Mouse (Mus musculus): Measurements from ENCODE around the gene Rpia. TPM values are rescaled to one million over a fixed set of nuclear protein-coding genes. Genes with fewer than 3 reads are reported as not detected.
"Not testable (repeated sequence)": the region's sequence is repeated elsewhere in the genome, so short reads cannot be mapped to it uniquely, and the experiment has no call there.

Gene Rpia
- total RNA-seq (2021) = 10 to 100 TPM; 10.9 to 13.5 TPM
- long read RNA-seq, experiment 1 = 0 reads
- long read RNA-seq, experiment 2, partial matches to known transcripts = 3 of 3 reads
- long read RNA-seq, experiment 2, other reads (novel, unspliced or antisense) = 0 of 3 reads

DNA sequence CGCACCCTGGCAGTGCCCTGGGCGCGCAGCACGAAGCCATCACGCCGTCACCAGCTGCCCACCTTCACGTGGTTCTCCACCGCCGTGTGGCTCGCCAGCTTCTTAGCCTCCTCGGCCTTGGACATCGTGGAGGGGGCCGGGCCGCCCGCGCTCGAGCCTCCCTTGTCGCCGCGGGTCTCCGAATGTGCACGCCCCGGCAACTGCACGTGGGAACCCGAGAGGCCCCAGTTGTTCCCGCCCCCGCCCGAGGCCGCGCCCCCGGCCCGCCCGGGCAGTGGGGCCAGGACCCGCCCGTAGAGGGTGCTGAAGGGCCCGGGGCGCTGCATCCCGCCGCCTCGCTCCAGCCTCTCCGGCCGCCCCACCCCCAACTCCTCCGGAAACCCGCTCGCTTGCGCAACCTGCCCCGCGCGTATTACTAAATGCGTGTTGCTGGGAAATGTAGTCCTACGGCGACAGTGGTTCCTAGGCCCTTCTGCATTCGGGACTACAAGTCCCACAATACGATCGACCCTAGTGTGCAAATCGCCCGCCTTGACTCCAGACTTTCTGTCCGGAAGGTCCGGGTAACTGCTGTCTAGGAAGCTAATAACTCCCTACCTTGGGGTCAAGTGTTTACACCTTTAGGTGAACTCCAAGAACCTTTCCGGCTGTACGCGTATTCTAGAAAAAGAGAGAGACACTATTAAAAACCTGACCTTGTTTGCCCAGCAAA, at the start of gene Rpia:
TSS of gene Rpia (minus strand) at position 409 of the 712 bp plus-strand sequence.
- DNase-seq (ENCODE audit: low spot score in 2 of 2) = peak; percentile 97 to 98
- intact Hi-C loops (cut with DNase I) = no loop called here

DNA sequence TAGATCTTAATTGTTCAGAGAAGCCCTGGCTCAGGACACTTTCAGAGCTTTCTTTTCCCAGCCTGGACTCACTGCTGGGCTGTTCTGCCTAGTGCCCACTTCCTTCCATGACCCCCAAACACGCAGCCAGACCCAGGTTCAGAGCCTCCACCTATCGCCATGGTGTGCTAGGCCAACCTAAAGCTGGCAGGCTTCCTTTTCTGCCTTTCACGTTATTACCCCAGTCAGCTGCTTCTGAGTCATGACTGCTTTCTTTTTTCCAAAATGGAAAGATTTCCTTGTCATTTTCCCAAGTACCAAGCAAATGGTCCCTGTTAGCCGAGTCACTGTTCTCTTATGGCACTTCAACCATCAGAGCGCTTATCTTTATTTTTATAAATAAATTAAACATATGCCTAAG, 48.2 kb upstream of the Rpia start:
- intact Hi-C loops (cut with DNase I) = no loop called here
- DNase-seq (ENCODE audit: low spot score in 2 of 2) = no peak

DNA sequence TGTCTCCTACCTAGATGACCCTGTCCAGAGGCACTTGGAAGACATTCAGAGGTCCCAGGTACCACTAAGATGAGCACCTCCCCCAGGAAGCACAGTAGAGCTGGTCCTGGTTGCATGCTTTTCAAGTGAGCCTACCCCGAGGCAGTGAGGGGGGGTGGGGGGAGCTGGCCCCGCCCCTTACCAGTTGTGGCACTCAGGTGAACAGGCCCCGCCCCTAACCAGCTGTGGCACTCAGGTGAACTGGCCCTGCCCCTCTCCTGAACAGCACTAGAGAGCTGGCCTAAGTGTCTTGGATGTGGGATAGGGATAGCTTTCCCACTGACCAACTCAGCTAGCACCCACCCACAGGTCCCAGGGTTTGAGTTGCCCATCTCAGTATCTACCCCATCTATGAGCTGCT, 46.5 kb upstream of the Rpia start:
- intact Hi-C loops (cut with DNase I) = no loop called here
- DNase-seq (ENCODE audit: low spot score in 2 of 2) = no peak

DNA sequence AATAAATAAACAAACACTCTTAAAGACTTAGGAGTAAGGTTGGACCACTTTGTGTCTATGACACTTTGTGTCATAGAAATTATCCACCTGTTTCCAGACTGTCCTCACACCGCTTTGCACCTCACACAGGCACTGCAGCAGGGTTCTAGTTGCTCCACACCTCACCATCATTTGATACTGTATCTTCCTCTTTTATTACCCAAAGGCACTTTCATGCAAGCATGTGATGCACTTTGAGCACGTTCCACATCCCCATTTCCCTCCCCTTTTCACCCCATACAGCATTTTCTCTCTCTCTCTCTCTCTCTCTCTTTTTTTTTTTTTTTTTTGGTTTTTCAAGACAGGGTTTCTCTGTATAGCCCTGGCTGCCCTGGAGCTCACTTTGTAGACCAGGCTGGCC, 45.3 kb upstream of the Rpia start:
- no peak for DNase-seq (ENCODE audit: low spot score in 2 of 2)
- intact Hi-C loops (cut with DNase I) = no loop called here

DNA sequence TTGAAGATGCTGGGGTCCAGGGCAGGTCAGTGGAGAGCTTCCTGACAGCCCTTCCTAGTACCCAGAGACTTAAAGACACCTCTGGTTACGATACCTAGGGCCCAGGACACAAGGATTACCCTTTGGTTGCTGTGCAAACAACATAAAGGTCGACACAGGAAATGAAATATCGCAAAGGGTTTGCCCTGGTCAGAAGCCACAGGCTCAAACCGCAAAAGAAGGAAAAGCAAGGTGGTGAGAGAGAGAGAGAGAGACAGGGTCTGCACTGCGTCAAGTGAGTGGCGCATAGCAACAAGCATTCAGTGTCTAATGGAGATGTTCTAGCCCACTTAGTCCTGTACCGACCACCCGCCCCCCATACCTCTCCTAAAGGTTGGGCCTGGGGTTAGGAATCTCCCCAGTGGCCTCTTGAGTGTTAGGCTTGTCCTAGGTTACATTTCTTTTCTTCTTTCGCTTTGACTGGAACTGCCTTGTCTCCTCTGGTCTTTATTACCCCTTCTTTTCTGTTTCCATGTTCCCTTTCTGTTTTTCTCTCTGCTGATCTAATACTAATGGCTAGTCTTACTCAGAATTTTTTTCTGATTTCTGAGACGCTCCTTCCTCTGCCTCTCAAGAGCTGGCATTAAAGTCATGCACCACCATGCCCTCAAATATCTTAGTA, 39.3 kb upstream of the Rpia start:
- no peak for DNase-seq (ENCODE audit: low spot score in 2 of 2)
- intact Hi-C loops (cut with DNase I) = no loop called here

DNA sequence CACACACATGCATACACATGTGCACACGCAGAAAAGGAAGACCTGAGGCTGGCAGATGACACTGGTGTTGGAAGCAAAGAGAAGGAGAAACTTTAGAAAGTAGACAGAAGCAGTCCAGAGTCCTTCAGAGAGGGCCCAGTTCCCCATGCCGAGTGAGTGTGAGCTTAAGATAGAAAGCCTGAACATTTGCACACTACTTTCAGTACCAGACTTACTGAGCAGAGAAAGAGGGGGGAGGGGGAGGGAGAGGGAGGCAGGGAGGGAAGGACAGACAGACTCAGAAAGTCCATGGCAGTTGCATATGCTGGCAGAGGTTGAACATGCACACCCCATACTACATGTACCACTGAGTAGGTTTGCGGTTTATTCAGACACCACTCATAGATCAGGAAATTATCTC, 38.5 kb upstream of the Rpia start:
- DNase-seq (ENCODE audit: low spot score in 2 of 2) = no peak
- intact Hi-C loops (cut with DNase I) = no loop called here

DNA sequence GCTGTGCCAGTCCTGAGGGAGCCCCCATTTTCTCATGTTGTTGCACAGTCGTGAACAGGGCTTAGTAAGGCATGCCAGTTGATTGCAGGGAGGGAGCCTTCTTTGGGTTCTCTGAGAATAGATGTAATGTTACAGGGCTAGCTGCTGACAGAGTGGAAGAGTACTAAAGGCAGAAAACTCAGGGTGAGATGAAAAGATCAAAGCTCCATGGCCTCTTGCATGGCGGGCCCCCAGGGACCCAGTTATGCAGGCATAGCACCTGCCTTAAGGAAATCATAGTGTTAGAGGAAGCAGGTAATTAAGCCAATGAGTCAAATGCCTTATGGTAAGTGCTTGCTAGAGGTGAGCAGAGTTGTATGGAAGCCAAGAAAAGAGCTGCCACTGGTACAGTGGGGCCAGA, 37.4 kb upstream of the Rpia start:
- no peak for DNase-seq (ENCODE audit: low spot score in 2 of 2)
- intact Hi-C loops (cut with DNase I) = no loop called here

DNA sequence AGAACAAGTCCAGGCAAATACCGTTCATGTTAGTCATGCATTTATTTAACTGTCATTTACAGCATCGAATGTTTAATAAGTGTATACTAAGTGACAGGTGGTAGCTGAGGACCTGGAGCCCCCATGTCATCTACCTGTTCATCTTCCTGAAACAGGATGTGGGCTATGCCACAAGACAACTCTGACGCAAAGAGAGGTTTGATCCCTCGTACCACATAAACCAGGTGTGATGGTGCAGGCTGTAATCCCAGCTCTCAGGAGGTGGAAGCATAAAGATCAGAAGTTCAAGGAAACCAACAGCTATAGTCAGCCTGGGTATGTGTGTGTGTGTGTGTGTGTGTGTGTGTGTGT, 32.9 kb upstream of the Rpia start:
- intact Hi-C loops (cut with DNase I) = no loop called here

DNA sequence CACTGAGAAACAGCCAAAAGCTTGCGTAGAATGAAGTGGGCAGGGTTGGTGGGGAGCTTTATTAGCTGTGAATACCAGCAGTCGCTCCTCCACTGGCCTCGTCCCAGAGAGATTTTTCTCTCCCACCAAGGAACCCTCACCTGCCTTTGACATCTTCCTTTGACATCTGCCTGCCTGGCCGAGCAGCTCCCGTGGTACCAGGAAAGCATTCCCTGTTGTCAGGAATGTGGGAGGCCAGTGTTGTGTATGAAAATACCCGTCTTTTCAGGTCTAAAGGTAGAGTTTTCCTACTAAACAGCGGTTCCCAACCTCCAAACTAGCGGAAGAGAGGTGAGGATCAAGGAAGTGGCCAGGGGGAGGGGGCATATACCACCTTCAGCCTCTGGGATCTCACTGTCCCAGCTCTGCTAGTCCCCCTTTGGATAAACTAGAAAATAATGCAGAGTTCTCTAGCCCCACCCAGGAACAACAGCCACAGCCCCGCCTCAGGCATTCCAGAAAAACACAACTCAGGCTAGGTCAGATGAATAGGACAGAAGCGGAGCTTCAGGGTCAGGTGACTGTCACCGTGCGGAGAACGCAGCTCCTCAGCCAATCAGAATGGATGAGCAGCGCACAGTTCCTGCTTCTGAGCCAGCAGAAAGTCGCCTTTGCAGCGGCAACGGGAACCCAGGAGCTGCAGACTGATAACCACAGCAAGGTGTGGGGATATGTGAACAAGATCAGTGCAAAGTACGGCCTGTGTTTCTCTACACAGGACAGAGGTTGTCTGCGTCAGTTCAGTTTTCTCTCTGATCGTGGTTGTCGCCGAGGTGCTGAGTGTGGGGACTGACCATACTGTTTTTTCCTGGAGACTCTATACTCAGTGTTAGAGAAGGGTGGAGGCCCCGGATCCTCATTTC, 32.3 kb upstream of the Rpia start:
- DNase-seq (ENCODE audit: low spot score in 2 of 2) = peak; percentile 63 to 70
- intact Hi-C loops (cut with DNase I) = no loop called here

More for the DNA sequence above, 32.9 kb upstream of the Rpia start:
- no peak for DNase-seq (ENCODE audit: low spot score in 2 of 2)

DNA sequence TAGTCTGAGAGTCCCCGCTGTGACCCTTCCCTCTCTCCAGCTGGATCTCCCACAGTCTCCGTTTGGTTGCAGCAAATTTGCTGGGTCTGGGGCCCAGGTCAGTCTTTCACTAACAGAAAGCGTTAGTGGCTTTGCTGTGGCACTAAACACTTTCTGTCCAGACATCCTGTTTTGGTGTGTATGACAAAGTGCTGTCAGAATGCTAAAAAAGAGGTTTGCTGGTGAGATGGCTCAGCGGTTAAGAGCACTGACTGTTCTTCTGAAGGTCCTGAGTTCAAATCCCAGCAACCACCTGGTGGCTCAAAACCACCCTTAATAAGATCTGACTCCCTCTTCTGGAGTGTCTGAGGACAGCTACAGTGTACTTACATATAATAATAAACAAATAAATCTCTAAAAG, 31.2 kb upstream of the Rpia start:
- intact Hi-C loops (cut with DNase I); DNase-seq (ENCODE audit: low spot score in 2 of 2): not testable (repeated sequence)

DNA sequence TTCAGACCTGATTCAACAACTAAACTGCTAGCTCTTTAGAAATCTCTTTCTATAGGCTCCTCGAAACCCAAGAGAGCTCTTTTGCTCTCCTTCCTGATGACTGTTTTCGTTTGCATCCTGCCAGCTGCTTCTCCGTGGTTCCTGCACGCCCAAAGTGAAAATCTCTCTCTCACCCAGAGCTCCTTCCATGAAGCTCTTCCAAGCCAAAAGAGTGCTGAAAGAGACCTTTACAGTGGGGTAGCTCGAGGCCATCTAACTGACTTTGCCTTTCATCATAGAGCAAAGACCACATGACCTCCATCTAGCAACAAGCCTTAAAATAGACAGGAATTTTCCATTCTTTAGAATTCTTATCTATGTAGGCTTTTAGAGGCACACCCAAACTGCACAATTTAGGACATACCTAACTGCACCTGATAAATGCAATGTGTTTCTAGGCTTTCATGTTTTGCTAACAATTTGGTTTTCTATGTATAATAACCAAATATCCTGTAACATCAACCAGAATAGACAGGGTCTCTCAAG, 30.4 kb upstream of the Rpia start:
- DNase-seq (ENCODE audit: low spot score in 2 of 2) = no peak
- intact Hi-C loops (cut with DNase I) = no loop called here

DNA sequence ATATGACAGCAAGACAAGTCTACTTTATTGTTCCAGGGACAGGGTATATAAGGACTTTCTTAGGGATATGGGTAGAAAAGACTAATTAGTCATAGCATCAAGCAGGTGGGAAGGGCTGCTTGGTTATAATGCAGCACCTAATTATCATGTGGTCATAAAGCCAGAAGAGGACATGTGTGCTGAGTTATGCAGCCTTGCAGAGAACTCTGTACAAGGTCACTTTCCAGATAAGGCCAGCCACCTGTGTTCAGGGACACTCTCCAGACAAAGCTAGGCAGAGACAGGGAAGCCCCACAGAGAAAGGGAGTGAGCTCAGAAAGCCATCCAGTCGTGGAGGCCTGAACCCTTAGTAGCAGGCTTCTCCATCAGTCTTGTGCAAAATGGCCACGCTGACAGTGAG, 29.5 kb upstream of the Rpia start:
- no peak for DNase-seq (ENCODE audit: low spot score in 2 of 2)
- intact Hi-C loops (cut with DNase I) = no loop called here

DNA sequence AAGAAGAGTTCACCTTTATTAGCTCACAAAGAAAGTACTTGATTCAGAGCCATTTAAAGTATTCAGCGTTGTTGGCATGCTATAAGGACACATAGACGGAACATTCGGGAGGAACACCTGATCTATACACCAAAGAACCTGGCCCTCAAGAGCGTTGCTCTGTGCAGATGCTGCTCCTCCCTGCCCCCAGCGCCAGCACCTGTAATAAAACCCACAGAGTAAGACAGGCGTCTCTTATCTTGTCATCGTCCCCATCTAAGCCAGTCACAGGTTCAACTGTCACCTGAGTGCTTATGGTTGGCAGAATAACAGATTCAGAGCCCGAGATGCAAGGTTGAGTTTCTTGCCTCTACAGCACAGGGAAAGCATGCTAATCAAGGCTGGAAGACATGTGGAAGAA, 23.4 kb upstream of the Rpia start:
- DNase-seq (ENCODE audit: low spot score in 2 of 2) = no peak
- intact Hi-C loops (cut with DNase I) = no loop called here

DNA sequence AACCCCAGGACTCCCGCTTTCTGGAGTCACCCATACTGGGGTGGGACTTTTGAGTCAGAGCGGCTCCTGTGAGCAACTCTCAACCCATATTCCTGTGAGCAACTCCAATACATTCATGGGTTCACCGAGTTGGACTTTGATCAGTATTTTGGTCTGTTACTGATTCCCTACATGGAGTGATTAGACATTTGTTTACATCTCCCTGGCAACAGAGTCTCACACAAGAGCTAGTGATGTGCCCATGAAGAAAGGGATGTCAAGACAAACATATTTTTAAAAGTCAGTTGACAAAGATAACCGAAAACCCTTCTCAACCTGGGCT, 22.6 kb upstream of the Rpia start:
- intact Hi-C loops (cut with DNase I) = no loop called here
- no peak for DNase-seq (ENCODE audit: low spot score in 2 of 2)

DNA sequence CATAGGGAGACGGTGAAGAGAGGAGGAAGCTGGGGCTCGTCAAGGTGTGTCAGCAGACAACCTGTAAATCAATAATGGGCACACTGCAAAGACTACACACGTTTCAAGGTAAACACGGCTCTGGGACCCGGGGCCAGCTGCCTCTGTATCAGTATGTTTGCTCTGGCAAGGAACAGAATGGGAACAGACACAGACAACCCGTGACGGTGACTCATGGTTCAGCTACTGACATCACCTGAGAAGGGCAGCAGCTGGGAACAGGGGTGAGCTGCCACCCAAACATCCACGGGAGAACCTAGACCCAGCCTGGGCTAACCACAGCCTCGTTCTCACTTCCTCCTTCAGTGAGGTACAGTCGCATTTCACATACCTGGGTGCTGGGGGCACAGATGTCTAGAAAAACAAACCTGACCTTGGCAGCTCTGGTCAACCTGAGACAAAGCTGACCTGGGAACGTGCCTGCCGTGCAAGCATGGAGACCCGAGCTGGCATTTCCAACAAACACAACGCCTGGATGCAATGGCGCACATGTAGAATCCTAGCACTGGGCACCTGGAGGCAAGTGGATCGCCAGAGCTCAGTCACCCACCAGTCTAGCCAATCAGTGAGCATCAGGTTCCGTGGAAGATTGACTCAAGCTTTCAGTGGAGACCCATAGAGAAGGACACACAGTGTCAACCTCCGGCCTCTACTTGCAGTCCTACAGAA, 22.0 kb upstream of the Rpia start:
- no peak for DNase-seq (ENCODE audit: low spot score in 2 of 2)
- intact Hi-C loops (cut with DNase I) = no loop called here

DNA sequence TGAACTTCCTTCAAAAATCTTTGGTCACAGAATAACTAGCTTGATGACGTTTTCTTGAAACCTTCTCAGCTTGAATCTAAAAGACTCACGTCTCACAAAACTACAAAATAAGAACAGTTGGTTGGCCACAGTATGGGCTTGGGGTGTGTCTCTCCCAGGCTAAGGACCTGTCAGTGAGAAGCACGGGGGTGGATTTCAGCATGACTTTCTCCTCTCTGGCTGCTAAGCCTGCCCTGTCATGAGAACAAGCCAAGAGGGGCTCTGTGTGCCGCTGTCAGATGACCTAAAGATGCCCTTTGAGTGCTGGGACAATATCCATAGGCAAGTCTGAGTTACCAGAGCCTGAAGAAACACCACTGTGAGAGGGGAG, 20.5 kb upstream of the Rpia start:
- intact Hi-C loops (cut with DNase I) = loop anchor here (1.0 kb wide), 1 partner anchor 69 kb away; no protein-coding TSS in a partner anchor
- DNase-seq (ENCODE audit: low spot score in 2 of 2) = no peak

DNA sequence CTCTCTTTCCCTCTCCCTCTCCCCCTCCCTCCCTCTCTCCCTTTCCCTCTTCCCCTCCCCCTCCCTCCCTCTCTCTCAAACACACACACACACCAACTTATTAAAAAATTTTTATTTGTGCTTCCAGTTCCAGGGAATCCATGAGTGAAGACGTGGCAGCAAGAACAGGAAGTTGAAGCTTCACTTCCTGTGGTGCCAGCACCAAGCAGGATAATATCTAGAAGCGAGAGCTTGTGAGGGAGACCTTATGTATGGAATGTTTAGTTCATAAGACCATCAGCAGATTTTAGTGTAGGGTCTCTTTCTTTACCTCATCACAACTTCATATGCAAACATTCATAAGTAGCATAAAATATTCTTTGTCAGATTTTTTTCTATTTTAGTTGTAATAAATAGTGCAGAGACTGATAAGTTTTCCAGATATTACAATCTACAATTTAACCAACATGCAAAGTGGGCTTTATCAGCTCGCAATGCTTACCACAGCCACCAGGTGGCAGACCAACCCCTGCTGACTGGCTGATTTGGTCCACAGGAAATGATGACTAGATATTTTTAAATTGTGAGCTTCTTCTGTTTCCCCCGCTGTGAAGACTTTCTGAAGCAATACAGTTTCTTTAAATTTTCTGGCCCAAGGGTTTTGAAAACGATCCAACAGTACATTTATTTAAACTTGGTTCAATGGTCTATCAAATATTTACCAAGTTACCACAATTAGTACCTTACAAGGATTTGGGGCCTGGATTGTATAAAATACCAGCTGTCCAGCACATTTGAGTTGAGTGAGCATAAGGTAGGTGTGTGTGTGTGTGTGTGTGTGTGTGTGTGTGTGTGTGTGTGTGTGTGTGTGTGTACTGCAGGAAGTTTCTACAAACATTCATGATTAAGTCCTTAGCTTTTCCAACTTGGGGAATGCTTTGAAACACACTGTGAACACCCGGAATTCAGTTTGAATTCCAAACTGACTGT, 19.8 kb upstream of the Rpia start:
- peak; percentile 86 to 90 for DNase-seq (ENCODE audit: low spot score in 2 of 2)
- intact Hi-C loops (cut with DNase I) = loop anchor here (1.0 kb wide), 1 partner anchor 69 kb away; no protein-coding TSS in a partner anchor

DNA sequence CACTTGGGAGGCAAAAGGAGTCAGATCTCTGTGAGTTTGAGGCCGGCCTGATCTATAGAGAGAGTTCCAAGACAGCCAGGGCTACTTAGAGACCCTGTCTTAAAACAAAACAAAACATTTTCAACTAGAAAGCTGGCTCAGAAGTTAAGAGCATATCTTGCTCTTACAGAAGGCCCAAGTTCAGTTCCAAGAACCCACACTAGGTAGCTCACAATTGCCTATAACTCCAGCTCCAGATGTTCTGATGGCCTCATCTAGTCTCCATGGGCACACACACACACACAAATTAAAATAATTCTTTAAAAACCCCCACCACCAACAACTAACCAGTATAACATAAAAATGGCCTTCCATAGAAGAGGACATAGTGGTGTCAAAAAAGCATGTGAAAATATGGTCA, 18.5 kb upstream of the Rpia start:
- intact Hi-C loops (cut with DNase I) = no loop called here

More for the DNA sequence above, 18.5 kb upstream of the Rpia start:
- no peak for DNase-seq (ENCODE audit: low spot score in 2 of 2)

All from left cerebral cortex, postnatal 14 days (tissue).